In genomic region chr7:115531217-115531616, GRCm38 (mm10) we compare ENCODE assay signal across 29 mouse cellular contexts.
DNase-seq lines count a peak whose midpoint lies in the region; ATAC-seq and TF ChIP-seq lines count a peak whose summit lies in the region.
"Had no signal": no experiment of that assay in that cellular context is flagged by ENCODE, and none has a peak within 500 bp of the region (broad histone marks: within the 10 kb centered on the region; RNA-seq: fewer than 3 reads in every experiment).

No protein-coding gene starts in this region.

- no peak for ATAC-seq in megakaryocyte, adult 5-6 weeks (ENCODE audit: poor library complexity, severe bottlenecking)
- peak; percentile 67 for ATAC-seq in Patski
- ATAC-seq in hematopoietic stem cell, adult 5-6 weeks (replicated peaks in 1 of 2; ENCODE audit: insufficient read depth in 1 of 2, low FRiP score in 2 of 2, low TSS enrichment in 1 of 2, low read depth in 1 of 2, poor library complexity in 2 of 2, severe bottlenecking in 2 of 2): peak; percentile 42 to 46; a peak in 3 of 4 replicates
- ATAC-seq: CD4-positive, CD25-positive, alpha-beta regulatory T cell, adult 4 months; forebrain, embryonic 15.5 days; intestine, postnatal 0 days had no signal

- peaks cover 22% of the 10 kb centered on the region for H3K4me1 ChIP-seq in megakaryocyte, embryonic 14.5 days
- H3K4me1 ChIP-seq: heart, embryonic 12.5 days; heart, embryonic 15.5 days; hindbrain, embryonic 12.5 days; hindbrain, embryonic 15.5 days had no signal

- H3K27me3 ChIP-seq in megakaryocyte, embryonic 14.5 days (replicated peaks): peaks cover 5% of the 10 kb centered on the region
- H3K27me3 ChIP-seq in Patski: no peaks in the 10 kb centered on the region
- H3K27me3 ChIP-seq: forebrain, embryonic 15.5 days; heart, embryonic 12.5 days; heart, embryonic 15.5 days; hindbrain, embryonic 12.5 days; hindbrain, embryonic 15.5 days had no signal

- peak overlapping the region; percentile 18 for H3K4me3 ChIP-seq in megakaryocyte, embryonic 14.5 days (replicated peaks)
- H3K4me3 ChIP-seq: embryonic facial prominence, embryonic 10.5 days; embryonic facial prominence, embryonic 13.5 days; erythroblast, embryonic 14.5 days; forebrain, embryonic 12.5 days; forebrain, embryonic 15.5 days; heart, embryonic 12.5 days; heart, embryonic 15.5 days; hindbrain, embryonic 12.5 days; hindbrain, embryonic 15.5 days had no signal

- CTCF ChIA-PET in Patski (lab: Charles Lee): interaction anchor here (1.6 kb wide), 1 partner anchor 15 kb away, joined by 4 read pairs; no protein-coding TSS in a partner anchor

- H3K9me3 ChIP-seq in megakaryocyte, embryonic 14.5 days: no peaks in the 10 kb centered on the region
- H3K9me3 ChIP-seq: embryonic facial prominence, embryonic 10.5 days; embryonic facial prominence, embryonic 13.5 days; forebrain, embryonic 12.5 days; forebrain, embryonic 15.5 days; heart, embryonic 12.5 days; heart, embryonic 15.5 days; hindbrain, embryonic 12.5 days; hindbrain, embryonic 15.5 days had no signal

- in situ Hi-C loops in Patski (cut with MboI; ENCODE audit: low pct_unique_long_range_greater_than_20kb): no loop called here

- TF ChIP-seq CTCF in Patski (IDR thresholded peaks at IDR 0.05): no peak

- POLR2A ChIA-PET in Patski (lab: Charles Lee): interaction anchor here (0.6 kb wide), 1 partner anchor 214 kb away, joined by 4 read pairs; no protein-coding TSS in a partner anchor

- DNase-seq in Patski (ENCODE audit: low read depth, low spot score): peak; percentile 55
- no peak for DNase-seq in retina, embryonic 14.5 days (ENCODE audit: low spot score)
- no peak for DNase-seq in adrenal gland, adult (ENCODE audit: inconsistent age in 2 of 2, low spot score in 1 of 2)
- DNase-seq in layer of hippocampus, adult 8-10 months (ENCODE audit: low spot score in 2 of 2): no peak
- DNase-seq: adrenal gland, adult 8-10 months; adrenal gland, postnatal 25 days; cerebellum, adult 18-20 months; cerebellum, adult 9-11 months; cerebellum, postnatal 25 days; embryo, embryonic 11 days; gastrocnemius, postnatal 10 days; gastrocnemius, postnatal 36 days; heart, adult 18-20 months; heart, postnatal 10 days; heart, postnatal 4 days had no signal

- H3K36me3 ChIP-seq in megakaryocyte, embryonic 14.5 days (replicated peaks; ENCODE audit: low read length): no peaks in the 10 kb centered on the region
- H3K36me3 ChIP-seq: embryonic facial prominence, embryonic 10.5 days; embryonic facial prominence, embryonic 13.5 days; forebrain, embryonic 12.5 days; forebrain, embryonic 15.5 days; heart, embryonic 12.5 days; heart, embryonic 15.5 days; hindbrain, embryonic 12.5 days; hindbrain, embryonic 15.5 days had no signal
